Mouse (Mus musculus) midbrain, embryonic 10.5 days (tissue): ENCODE results near the gene Proser1. TPM values are rescaled to one million over a fixed set of nuclear protein-coding genes. Genes with fewer than 3 reads are reported as not detected.
A peak's percentile ranks its signal among the peaks of the same experiment; 100 is the strongest.

ENCODE experiments used
- DNase-seq: peaks from one replicate; pipeline ENCODE4 v3.0.0-alpha.2; 2017; ENCODE audit warnings: low spot score
- H3K27ac ChIP-seq: fragments of 300-500 bp; sonication (generic); replicated peaks from 2 replicates; pipeline ENCODE4 v1.5.1; 2016; ENCODE audit warnings: mild to moderate bottlenecking
- H3K27me3 ChIP-seq: fragments of 300-500 bp; sonication (generic); 2 replicates; pipeline ENCODE4 v1.6.1; 2016; ENCODE audit warnings: low read depth, mild to moderate bottlenecking; ENCODE audit not compliant: poor library complexity, severe bottlenecking
- H3K36me3 ChIP-seq: fragments of 300-500 bp; sonication (generic); 2 replicates; pipeline ENCODE4 v1.6.1; 2016; ENCODE audit warnings: mild to moderate bottlenecking, moderate library complexity
- H3K4me1 ChIP-seq: fragments of 300-500 bp; sonication (generic); 2 replicates; pipeline ENCODE4 v1.6.1; 2016
- H3K4me3 ChIP-seq: fragments of 300-500 bp; sonication (generic); 2 replicates; pipeline ENCODE4 v1.5.1; 2016; ENCODE audit warnings: mild to moderate bottlenecking, moderate library complexity
- H3K9me3 ChIP-seq: fragments of 300-500 bp; sonication (generic); replicated peaks from 2 replicates; pipeline ENCODE4 v1.6.1; 2016; ENCODE audit warnings: mild to moderate bottlenecking
- WGBS: fragments of 180-500 bp; shearing (Covaris S2); methylation state at CpG from one replicate; pipeline ENCODE4 v1.1.7; 2016; 5-methylcytosine and 5-hydroxymethylcytosine counted together
- polyA plus RNA-seq: library from polyadenylated mRNA; unstranded; fragments of >200 nt; fragmentation: Nextera tagmentation; extraction: Ambion mirVana; gene quantifications from 2 replicates; pipeline ENCODE4 v1.2.1, GENCODE M21; 2016

Proser1 gene
- 22.1 and 23.0 TPM in 2 replicates for polyA plus RNA-seq

DNA sequence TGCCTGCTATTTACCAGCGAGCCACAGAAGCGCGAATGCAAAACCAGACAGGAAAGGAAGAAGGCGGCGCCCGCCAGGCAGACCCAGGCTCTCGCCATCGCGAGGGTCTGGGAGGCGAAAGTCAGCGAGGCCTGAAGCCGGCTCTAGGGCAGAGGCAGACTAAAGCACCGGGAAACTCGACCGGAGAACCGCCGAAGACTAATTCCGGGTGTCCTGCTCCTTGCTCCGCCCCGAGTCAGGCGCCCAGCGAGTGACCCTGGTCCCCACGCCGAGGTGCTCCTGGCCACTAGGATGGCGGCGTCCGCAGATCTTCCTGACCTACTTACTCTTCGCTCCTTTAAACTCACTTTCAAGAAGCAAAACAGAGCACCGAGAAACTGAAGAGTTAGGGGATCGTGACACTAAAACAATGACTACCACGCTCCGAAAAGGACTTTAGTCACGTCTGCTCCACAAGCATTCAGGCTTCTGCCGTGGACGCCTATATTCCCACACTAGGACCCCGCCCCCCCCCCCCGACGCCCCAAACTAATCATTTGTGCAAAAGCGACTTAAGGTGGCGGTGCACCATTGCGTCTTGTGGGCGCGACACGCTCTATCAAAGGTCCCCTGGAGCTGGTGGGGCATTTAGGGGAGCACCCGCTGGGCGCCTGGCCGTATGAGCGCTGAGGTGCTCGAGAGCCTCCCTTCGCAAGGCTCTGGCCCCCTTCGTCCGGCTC, at the start of gene Proser1, which contains the start of gene Nhlrc3:
TSS of gene Proser1 (plus strand) at position 621 of the 719 bp plus-strand sequence.
TSS of gene Nhlrc3 (minus strand) at position 287 of the 719 bp plus-strand sequence.
- peak within 1 kb of the TSS; percentile 93 for H3K4me3 ChIP-seq
- H3K4me1 ChIP-seq, result peaks cover 41% of the 10 kb centered on the region
- peak within 1 kb of the TSS; percentile 97 for H3K27ac ChIP-seq
- H3K9me3 ChIP-seq, result no peaks in the 10 kb centered on the region
- peaks cover 30% of the 10 kb centered on the region for H3K36me3 ChIP-seq
- no peaks in the 10 kb centered on the region for H3K27me3 ChIP-seq
- WGBS, result under 1% methylated on average over 52 of the region's 52 CpGs
- DNase-seq, result peak; percentile 93

DNA sequence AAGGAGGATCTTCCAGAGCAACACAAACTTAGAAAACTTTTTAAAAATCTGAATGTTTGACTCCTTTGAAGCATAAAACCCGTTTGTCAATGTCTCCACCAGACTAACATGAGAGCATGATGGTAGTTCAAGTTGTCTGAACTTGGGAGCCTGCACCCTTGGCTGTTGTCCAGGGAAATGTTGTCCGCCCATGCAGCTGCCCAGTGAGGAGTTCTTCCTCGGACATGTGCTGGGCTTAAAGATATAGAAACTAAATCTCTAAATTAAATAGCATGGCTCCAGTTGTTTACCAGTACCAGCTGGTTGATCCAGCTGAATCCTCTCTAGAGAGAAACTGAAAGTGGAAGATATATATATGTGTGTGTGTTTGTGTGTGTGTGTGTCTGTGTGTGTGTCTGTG, 49.5 kb upstream of the Proser1 start:
- H3K36me3 ChIP-seq, result no peaks in the 10 kb centered on the region
- no peaks in the 10 kb centered on the region for H3K27me3 ChIP-seq
- H3K4me3 ChIP-seq, result no peak overlapping the region
- H3K4me1 ChIP-seq, result peaks cover 9% of the 10 kb centered on the region
- H3K9me3 ChIP-seq, result no peaks in the 10 kb centered on the region
- DNase-seq, result no peak
- no peak overlapping the region for H3K27ac ChIP-seq
- 81% methylated on average over 3 of the region's 3 CpGs for WGBS

- 67% methylated on average over 5 of the region's 5 CpGs for WGBS
- DNase-seq, result peak; percentile 13
Measured at GRCm38 (mm10) chr3:53416036-53416506, 47.4 kb upstream of the Proser1 start.

GRCm38 (mm10) chr3:53417701-53418100, 45.8 kb upstream of the Proser1 start:
- Histone ChIP-seq H3K4me1 (peaks cover 9% of the 10 kb centered on the region), H3K36me3 (no peaks in the 10 kb centered on the region), H3K4me3 (no peak overlapping the region), H3K9me3 (no peaks in the 10 kb centered on the region), H3K27me3 (no peaks in the 10 kb centered on the region), H3K27ac (no peak overlapping the region)
- DNase-seq, result no peak
- 83% methylated on average over 7 of the region's 7 CpGs for WGBS

More at GRCm38 (mm10) chr3:53416036-53416506, 47.4 kb upstream of the Proser1 start:
- H3K4me1 ChIP-seq, result peaks cover 9% of the 10 kb centered on the region
- no peaks in the 10 kb centered on the region for H3K9me3 ChIP-seq
- H3K27me3 ChIP-seq, result no peaks in the 10 kb centered on the region
- H3K4me3 ChIP-seq, result no peak overlapping the region
- no peak overlapping the region for H3K27ac ChIP-seq
- H3K36me3 ChIP-seq, result no peaks in the 10 kb centered on the region

DNA sequence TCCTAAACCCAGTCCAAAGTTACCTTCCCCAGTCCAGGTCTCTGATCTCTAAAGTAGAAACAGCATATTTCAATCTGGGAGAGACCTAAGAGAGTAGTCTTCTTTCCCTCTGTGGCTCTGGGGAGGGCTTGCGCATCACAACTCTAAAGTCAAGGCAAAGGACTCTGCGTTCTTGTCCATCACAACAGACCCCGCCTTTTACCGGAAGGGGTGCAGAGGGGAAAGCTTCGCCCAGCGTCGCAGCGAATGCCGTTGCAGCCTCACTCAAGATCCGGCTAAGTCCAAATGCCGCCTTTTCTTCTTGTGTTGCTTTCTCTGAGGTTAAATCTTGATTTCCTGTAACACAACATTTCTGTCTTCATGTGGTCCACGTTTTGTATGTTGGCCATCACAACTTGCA, 41.8 kb upstream of the Proser1 start:
- WGBS, result 90% methylated on average over 12 of the region's 12 CpGs
- Histone ChIP-seq H3K4me3 (no peak overlapping the region), H3K4me1 (no peaks in the 10 kb centered on the region), H3K9me3 (no peaks in the 10 kb centered on the region), H3K36me3 (no peaks in the 10 kb centered on the region), H3K27ac (no peak overlapping the region), H3K27me3 (no peaks in the 10 kb centered on the region)
- no peak for DNase-seq

- no peak overlapping the region for H3K27ac ChIP-seq
- H3K36me3 ChIP-seq, result no peaks in the 10 kb centered on the region
- H3K4me3 ChIP-seq, result no peak overlapping the region
- no peaks in the 10 kb centered on the region for H3K4me1 ChIP-seq
- DNase-seq, result no peak
- WGBS, result 61% methylated on average over 1 of the region's 1 CpGs
- H3K9me3 ChIP-seq, result no peaks in the 10 kb centered on the region
- H3K27me3 ChIP-seq, result no peaks in the 10 kb centered on the region
Measured at GRCm38 (mm10) chr3:53422691-53423090, 40.8 kb upstream of the Proser1 start.

DNA sequence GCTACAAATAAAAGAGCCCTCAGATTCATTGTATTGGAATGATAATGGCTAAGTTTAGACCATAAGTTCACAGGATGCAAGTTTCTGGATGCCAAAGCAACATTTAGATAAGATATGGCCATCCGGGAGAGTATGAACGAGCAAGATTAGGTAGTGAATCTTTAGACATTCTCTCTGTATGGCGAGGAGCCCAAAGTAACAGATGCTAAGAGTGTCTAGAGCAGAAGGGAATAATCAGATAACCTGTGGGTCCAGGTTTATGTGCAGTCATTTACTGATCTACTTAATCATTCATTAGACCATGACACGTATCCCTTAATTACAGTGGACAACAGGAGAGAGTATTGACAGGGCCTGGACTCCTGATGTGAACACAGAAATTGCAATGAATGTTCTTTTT, 39.9 kb upstream of the Proser1 start:
- Histone ChIP-seq H3K27me3 (no peaks in the 10 kb centered on the region), H3K36me3 (no peaks in the 10 kb centered on the region), H3K27ac (no peak overlapping the region), H3K4me1 (no peaks in the 10 kb centered on the region), H3K4me3 (no peak overlapping the region), H3K9me3 (no peaks in the 10 kb centered on the region)
- WGBS, result 92% methylated on average over 4 of the region's 4 CpGs
- DNase-seq, result no peak

GRCm38 (mm10) chr3:53434610-53435009, 28.9 kb upstream of the Proser1 start:
- H3K9me3 ChIP-seq, result no peaks in the 10 kb centered on the region
- H3K27ac ChIP-seq, result no peak overlapping the region
- no peaks in the 10 kb centered on the region for H3K36me3 ChIP-seq
- no peaks in the 10 kb centered on the region for H3K27me3 ChIP-seq
- WGBS, result 76% methylated on average over 3 of the region's 3 CpGs
- H3K4me3 ChIP-seq, result no peak overlapping the region
- no peak for DNase-seq
- H3K4me1 ChIP-seq, result no peaks in the 10 kb centered on the region

GRCm38 (mm10) chr3:53436550-53436949, 26.9 kb upstream of the Proser1 start:
- Histone ChIP-seq H3K27me3 (no peaks in the 10 kb centered on the region), H3K9me3 (no peaks in the 10 kb centered on the region), H3K4me3 (no peak overlapping the region), H3K27ac (no peak overlapping the region), H3K4me1 (no peaks in the 10 kb centered on the region), H3K36me3 (no peaks in the 10 kb centered on the region)
- no peak for DNase-seq
- WGBS, result 75% methylated on average over 5 of the region's 5 CpGs

- Histone ChIP-seq H3K36me3 (peaks cover 16% of the 10 kb centered on the region), H3K4me3 (no peak overlapping the region), H3K9me3 (no peaks in the 10 kb centered on the region), H3K4me1 (peaks cover 10% of the 10 kb centered on the region), H3K27me3 (no peaks in the 10 kb centered on the region), H3K27ac (no peak overlapping the region)
- WGBS, result 70% methylated on average over 5 of the region's 5 CpGs
- no peak for DNase-seq
Measured at GRCm38 (mm10) chr3:53445540-53445939, 17.9 kb upstream of the Proser1 start.

DNA sequence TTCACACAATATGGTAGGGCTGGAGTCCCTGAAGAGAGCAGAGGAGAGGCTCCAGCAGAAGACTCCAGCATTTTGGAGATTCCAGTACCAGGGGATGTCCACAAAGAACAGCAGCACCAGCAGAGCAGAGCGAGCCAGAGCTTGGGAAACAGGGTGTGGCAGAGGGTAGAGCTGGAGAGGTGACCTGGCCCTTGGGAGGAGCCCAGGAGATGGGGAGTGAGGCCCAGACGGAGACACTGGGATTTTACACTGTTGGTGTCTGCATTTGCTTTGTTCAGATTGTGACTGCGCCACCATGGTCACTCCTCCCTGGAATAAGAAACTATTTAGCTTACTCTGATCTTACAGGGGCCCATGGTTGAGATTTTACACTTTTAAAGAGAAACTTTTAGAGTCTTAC, 16.7 kb upstream of the Proser1 start:
- DNase-seq, result no peak
- no peak overlapping the region for H3K27ac ChIP-seq
- 84% methylated on average over 3 of the region's 3 CpGs for WGBS
- H3K36me3 ChIP-seq, result peaks cover 28% of the 10 kb centered on the region
- no peak overlapping the region for H3K4me3 ChIP-seq
- no peaks in the 10 kb centered on the region for H3K9me3 ChIP-seq
- H3K27me3 ChIP-seq, result no peaks in the 10 kb centered on the region
- H3K4me1 ChIP-seq, result peaks cover 10% of the 10 kb centered on the region

DNA sequence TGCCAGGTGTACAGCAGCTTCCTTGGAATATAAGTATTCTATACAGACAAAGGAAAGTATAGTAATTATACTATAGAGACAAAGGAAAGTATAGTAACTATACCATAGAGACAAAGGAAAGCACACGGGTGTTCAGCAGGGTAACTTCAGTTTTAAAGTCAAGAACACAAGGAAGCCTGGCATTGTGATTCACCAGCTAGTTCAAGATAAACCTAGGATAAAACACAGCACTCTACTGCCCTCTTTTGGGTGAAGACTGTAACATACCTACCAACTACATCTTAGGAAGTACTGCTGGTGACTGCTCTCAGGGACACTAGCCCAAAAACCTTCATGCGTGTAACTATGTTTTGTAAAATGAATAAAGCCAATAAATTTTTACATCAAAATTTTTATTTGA, 15.3 kb upstream of the Proser1 start:
- no peak overlapping the region for H3K4me3 ChIP-seq
- DNase-seq, result no peak
- no peak overlapping the region for H3K27ac ChIP-seq
- H3K4me1 ChIP-seq, result peaks cover 10% of the 10 kb centered on the region
- H3K36me3 ChIP-seq, result peaks cover 42% of the 10 kb centered on the region
- H3K9me3 ChIP-seq, result no peaks in the 10 kb centered on the region
- H3K27me3 ChIP-seq, result no peaks in the 10 kb centered on the region
- WGBS, result 41% methylated on average over 2 of the region's 2 CpGs

DNA sequence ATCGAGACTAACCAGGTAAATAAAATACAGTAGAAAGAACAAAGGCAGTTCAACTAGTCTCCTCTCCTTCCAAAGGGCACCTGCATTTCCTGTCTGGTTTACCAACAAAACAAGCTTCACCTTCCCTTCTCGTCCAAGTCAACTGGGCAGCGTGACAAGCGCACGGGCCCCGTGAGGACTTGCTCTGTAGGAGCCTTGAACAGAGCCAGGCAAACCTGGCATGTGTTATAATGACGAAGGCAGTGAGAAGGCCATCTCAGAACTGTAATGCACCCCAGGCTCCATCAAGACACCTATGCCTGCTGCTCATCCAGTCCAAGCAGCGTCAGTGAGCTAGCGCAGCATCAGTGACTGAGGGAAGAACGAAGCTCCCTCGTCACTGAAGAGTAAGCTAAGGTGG, 12.8 kb upstream of the Proser1 start:
- Histone ChIP-seq H3K36me3 (peaks cover 67% of the 10 kb centered on the region), H3K9me3 (no peaks in the 10 kb centered on the region), H3K27me3 (no peaks in the 10 kb centered on the region), H3K4me1 (peaks cover 1% of the 10 kb centered on the region), H3K27ac (no peak overlapping the region), H3K4me3 (no peak overlapping the region)
- 93% methylated on average over 11 of the region's 11 CpGs for WGBS
- no peak for DNase-seq
